Mouse (Mus musculus) stomach, postnatal 0 days (tissue): ENCODE measurements around the gene Plch1. TPM values are rescaled to one million over a fixed set of nuclear protein-coding genes. Genes with fewer than 3 reads are reported as not detected.

Source experiments
- ATAC-seq: fragments of 200-750 bp; cut with Nextera tagmentation; 2 replicates; pipeline ENCODE4 v1.8.0; 2017; ENCODE audit not compliant: low FRiP score, low TSS enrichment
- DNase-seq: peaks from one replicate; pipeline ENCODE4 v3.0.0-alpha.2; 2016; ENCODE audit warnings: low spot score
- H3K27ac ChIP-seq: fragments of 300-500 bp; sonication (generic); replicated peaks from 2 replicates; pipeline ENCODE4 v1.5.1; 2014; ENCODE audit warnings: mild to moderate bottlenecking, control low read depth
- H3K27me3 ChIP-seq: fragments of 300-500 bp; sonication (generic); 2 replicates; pipeline ENCODE4 v1.6.1; 2014; ENCODE audit warnings: low read length; ENCODE audit not compliant: control insufficient read depth, insufficient read depth
- H3K36me3 ChIP-seq: fragments of 300-500 bp; sonication (generic); 2 replicates; pipeline ENCODE4 v1.6.1; 2014; ENCODE audit warnings: low read length, mixed read lengths; ENCODE audit not compliant: control insufficient read depth, insufficient read depth
- H3K4me1 ChIP-seq: fragments of 300-500 bp; sonication (generic); replicated peaks from 2 replicates; pipeline ENCODE4 v1.6.1; 2014; ENCODE audit warnings: antibody characterized with exemption; ENCODE audit not compliant: control insufficient read depth, insufficient read depth
- H3K4me2 ChIP-seq: fragments of 300-500 bp; sonication (generic); replicated peaks from 2 replicates; pipeline ENCODE4 v1.6.1; 2014; ENCODE audit warnings: low read depth, mild to moderate bottlenecking, control low read depth, moderate library complexity
- H3K4me3 ChIP-seq: fragments of 300-500 bp; sonication (generic); 2 replicates; pipeline ENCODE4 v1.5.1; 2014; ENCODE audit warnings: low read depth, low read length, control low read depth
- H3K9ac ChIP-seq: fragments of 300-500 bp; sonication (generic); 2 replicates; pipeline ENCODE4 v1.6.1; 2014; ENCODE audit warnings: mild to moderate bottlenecking, low read length, control low read depth, mixed read lengths
- H3K9me3 ChIP-seq: fragments of 300-500 bp; sonication (generic); 2 replicates; pipeline ENCODE4 v1.6.1; 2016; ENCODE audit warnings: low read length; ENCODE audit not compliant: control insufficient read depth
- CTCF ChIP-seq: IDR thresholded peaks from 2 replicates; pipeline ENCODE4 v1.5.1; 2016; ENCODE audit warnings: antibody characterized with exemption, low read depth, mild to moderate bottlenecking, moderate library complexity
- EP300 ChIP-seq: optimal IDR thresholded peaks from 2 replicates; pipeline ENCODE3; 2016; ENCODE audit warnings: antibody characterized with exemption
- WGBS: fragments of 180-500 bp; shearing (Covaris S2); extraction: QIAGEN DNeasy Blood & Tissue Kit; methylation state at CpG from one replicate; pipeline ENCODE4 v1.1.7; 2014; 5-methylcytosine and 5-hydroxymethylcytosine counted together
- polyA plus RNA-seq: library from polyadenylated mRNA; unstranded; fragments of >200 nt; fragmentation: Nextera tagmentation; extraction: Ambion mirVana; gene quantifications from 2 replicates; pipeline ENCODE4 v1.2.1, GENCODE M21; 2015

Plch1 gene
- polyA plus RNA-seq, 1 experiment from 2014 or later = 1.7 TPM

GRCm38 (mm10) chr3:63896303-63896702 lies 3.0 kb downstream of the Plch1 start:
- no peak overlapping the region for H3K4me2 ChIP-seq
- H3K36me3 ChIP-seq = no peaks in the 10 kb centered on the region
- no peak overlapping the region for H3K27ac ChIP-seq
- H3K4me3 ChIP-seq = no peak overlapping the region
- WGBS = 73% methylated on average over 4 of the region's 4 CpGs
- no peaks in the 10 kb centered on the region for H3K4me1 ChIP-seq
- DNase-seq (no peak), ATAC-seq (no peak)
- no peaks in the 10 kb centered on the region for H3K9me3 ChIP-seq
- no peak overlapping the region for H3K9ac ChIP-seq
- H3K27me3 ChIP-seq = no peaks in the 10 kb centered on the region
- no peak for TF ChIP-seq CTCF
- no peak for TF ChIP-seq EP300

DNA sequence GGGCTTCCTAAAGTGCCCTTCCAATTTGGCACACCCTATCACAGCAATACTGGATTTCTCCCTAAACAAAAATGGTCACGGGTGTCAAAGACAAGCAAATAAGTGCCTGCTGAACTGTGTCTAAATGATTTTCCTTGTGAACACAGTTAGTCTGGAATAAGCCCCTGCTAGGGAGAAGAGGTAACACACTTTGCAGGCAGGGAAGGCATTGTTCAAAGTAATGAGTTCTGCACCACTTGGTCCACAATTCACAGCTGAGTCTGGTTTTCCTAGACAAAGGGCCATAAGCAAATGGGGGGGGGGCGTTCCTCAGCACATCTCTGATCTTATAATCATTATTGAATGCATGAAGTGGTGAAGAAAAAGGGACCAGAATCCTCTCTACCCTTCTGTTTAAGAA lies 3.5 kb downstream of the Plch1 start:
- ATAC-seq (no peak), DNase-seq (no peak)
- Histone ChIP-seq H3K4me3 (no peak overlapping the region), H3K27ac (no peak overlapping the region), H3K9me3 (no peaks in the 10 kb centered on the region), H3K36me3 (no peaks in the 10 kb centered on the region), H3K4me2 (no peak overlapping the region), H3K4me1 (no peaks in the 10 kb centered on the region), H3K27me3 (no peaks in the 10 kb centered on the region), H3K9ac (no peak overlapping the region)
- TF ChIP-seq EP300 (no peak), CTCF (no peak)
- WGBS = 54% methylated on average over 2 of the region's 2 CpGs

DNA sequence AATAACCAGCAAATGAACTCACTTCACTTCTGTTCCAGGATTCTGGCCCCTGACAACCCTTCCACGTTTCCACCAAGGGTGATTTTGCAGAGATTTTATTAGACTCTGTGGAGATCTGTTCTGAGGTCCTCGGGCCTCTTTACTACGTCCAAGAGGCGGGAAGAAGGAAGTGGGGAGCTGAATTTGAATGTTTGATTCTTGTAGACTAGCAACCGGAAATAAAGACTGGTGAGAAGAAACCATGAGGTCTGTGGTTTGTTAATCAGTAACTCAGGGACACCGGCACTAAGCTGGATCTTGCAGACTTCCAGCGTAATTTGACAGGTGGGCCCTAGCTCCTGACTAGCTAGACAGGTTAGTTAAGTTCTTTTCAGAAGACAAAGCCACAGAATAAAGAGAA lies 5.6 kb downstream of the Plch1 start:
- 0 out of 2 replicates have a peak overlapping the region, but pooled peaks have one; percentile 28 for H3K9ac ChIP-seq
- H3K4me2 ChIP-seq = peak overlapping the region; percentile 15
- no peaks in the 10 kb centered on the region for H3K27me3 ChIP-seq
- DNase-seq (peak; percentile 47), ATAC-seq (peak; percentile 92)
- no peak for TF ChIP-seq CTCF
- no peak for TF ChIP-seq EP300
- H3K27ac ChIP-seq = peak overlapping the region; percentile 70
- no peaks in the 10 kb centered on the region for H3K4me1 ChIP-seq
- no peaks in the 10 kb centered on the region for H3K36me3 ChIP-seq
- 50% methylated on average over 7 of the region's 7 CpGs for WGBS
- H3K4me3 ChIP-seq = peak overlapping the region; percentile 31
- H3K9me3 ChIP-seq = no peaks in the 10 kb centered on the region

GRCm38 (mm10) chr3:63892154-63892553 lies 7.1 kb downstream of the Plch1 start:
- no peak overlapping the region for H3K4me3 ChIP-seq
- H3K4me2 ChIP-seq = no peak overlapping the region
- no peaks in the 10 kb centered on the region for H3K36me3 ChIP-seq
- no peaks in the 10 kb centered on the region for H3K9me3 ChIP-seq
- no peak overlapping the region for H3K27ac ChIP-seq
- H3K4me1 ChIP-seq = no peaks in the 10 kb centered on the region
- no peak for TF ChIP-seq EP300
- TF ChIP-seq CTCF = no peak
- WGBS = 23% methylated on average over 3 of the region's 3 CpGs
- H3K9ac ChIP-seq = no peak overlapping the region
- ATAC-seq (no peak), DNase-seq (no peak)
- no peaks in the 10 kb centered on the region for H3K27me3 ChIP-seq

DNA sequence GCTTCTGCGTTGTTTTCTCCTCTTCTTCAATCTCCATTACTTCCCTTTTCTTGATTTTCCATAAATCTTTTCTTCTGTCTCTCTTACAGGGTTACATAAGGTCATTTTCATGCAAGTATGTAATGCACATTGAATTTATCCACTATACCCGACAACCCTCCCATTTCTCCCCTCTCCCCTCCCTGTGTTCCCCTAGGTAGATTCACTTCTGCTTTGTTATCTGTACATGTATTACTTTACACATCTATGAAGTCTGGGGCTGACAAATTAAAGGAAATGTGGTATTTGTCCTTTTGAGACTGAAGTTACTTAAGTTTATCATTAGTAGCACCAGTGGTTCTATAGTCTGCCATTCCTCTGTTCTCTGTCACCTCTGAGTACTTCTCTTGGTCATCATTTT lies 18.2 kb downstream of the Plch1 start:
- H3K9me3 ChIP-seq = 0 out of 2 replicates have a peak, but pooled peaks cover 3% of the 10 kb centered on the region
- H3K27me3 ChIP-seq = no peaks in the 10 kb centered on the region
- no peak overlapping the region for H3K4me3 ChIP-seq
- no peaks in the 10 kb centered on the region for H3K36me3 ChIP-seq
- no peak for ATAC-seq
- TF ChIP-seq CTCF (no peak), EP300 (no peak)
- no peak overlapping the region for H3K9ac ChIP-seq
- DNase-seq = no peak
- no peak overlapping the region for H3K27ac ChIP-seq
- H3K4me2 ChIP-seq = no peak overlapping the region
- WGBS = 84% methylated on average over 2 of the region's 2 CpGs
- no peaks in the 10 kb centered on the region for H3K4me1 ChIP-seq

- Histone ChIP-seq H3K4me3 (no peak overlapping the region), H3K27ac (no peak overlapping the region), H3K4me1 (no peaks in the 10 kb centered on the region), H3K27me3 (no peaks in the 10 kb centered on the region), H3K36me3 (no peaks in the 10 kb centered on the region), H3K4me2 (no peak overlapping the region), H3K9me3 (no peaks in the 10 kb centered on the region), H3K9ac (no peak overlapping the region)
- WGBS = 53% methylated on average over 4 of the region's 4 CpGs
- ATAC-seq (no peak), DNase-seq (no peak)
- no peak for TF ChIP-seq CTCF
- TF ChIP-seq EP300 = no peak
Measured at GRCm38 (mm10) chr3:63878995-63879666, 20.1 kb downstream of the Plch1 start.
